Mouse (Mus musculus) duodenum, adult 2 months (tissue): ENCODE results near the gene Rims1. TPM values are rescaled to one million over a fixed set of nuclear protein-coding genes. Genes with fewer than 3 reads are reported as not detected.

Experiments used
- polyA plus RNA-seq: library from polyadenylated mRNA; depleted of rRNA; stranded (reverse); fragments of >200 nt; gene quantifications from 2 replicates; pipeline ENCODE4 v1.2.3, GENCODE M21; 2012; ENCODE audit warnings: low replicate concordance; rRNA removed

The Rims1 gene
- 0.41 and 0.49 TPM in 2 replicates for polyA plus RNA-seq

DNA sequence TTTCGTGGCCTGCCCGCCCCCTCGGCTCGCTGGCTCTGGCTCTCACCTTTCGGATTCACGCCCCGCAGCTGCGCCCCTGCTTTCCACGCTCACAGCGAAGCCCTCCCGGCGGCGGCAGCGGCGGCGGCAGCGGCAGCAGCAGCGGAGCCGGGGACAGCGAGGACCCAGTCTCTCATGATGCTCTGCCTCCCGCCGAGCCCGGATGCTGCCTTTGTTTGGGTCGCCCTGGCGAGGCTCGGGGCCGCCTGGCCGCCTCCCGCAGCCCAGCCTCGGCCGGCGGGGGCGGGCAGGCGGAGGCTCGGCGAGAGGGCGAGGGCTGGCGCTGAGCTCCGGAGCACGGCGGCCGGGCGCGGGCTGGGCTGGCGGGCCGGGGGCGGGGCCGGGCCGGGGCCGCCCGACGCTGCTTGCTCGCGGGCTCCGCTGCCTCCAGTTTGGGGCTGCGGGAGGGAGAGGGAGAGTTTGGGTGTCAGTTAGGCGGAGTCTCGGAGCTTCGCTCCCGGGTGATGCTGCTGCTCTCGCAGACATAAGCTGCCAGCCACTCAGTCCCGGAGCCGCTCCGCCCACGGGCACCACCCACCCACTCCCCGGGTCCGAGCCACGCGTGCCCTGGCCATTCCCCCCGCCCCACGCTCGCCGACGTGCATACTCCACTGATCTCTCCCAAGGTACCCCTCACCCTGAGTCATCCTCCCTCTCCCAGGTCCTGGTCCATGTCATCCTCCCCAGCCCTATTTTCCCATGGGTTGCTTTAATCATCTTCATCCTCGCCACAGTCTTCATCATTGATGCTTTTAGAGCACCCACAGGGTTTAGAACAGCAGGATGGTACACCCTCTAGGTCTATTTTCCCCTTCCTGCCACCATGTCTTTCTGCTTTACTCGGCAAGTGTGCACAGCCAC, at the start of gene Rims1:
TSS of gene Rims1 (minus strand) at position 269 of the 900 bp plus-strand sequence.

